Mouse (Mus musculus): ENCODE measurements around the gene Iqcf3. TPM values are rescaled to one million over a fixed set of nuclear protein-coding genes. Genes with fewer than 3 reads are reported as not detected.
"Not testable (repeated sequence)": the region's sequence is repeated elsewhere in the genome, so short reads cannot be mapped to it uniquely, and the experiment has no call there.

The Iqcf3 gene
- polyA plus RNA-seq, 1 experiment, result not detected

DNA sequence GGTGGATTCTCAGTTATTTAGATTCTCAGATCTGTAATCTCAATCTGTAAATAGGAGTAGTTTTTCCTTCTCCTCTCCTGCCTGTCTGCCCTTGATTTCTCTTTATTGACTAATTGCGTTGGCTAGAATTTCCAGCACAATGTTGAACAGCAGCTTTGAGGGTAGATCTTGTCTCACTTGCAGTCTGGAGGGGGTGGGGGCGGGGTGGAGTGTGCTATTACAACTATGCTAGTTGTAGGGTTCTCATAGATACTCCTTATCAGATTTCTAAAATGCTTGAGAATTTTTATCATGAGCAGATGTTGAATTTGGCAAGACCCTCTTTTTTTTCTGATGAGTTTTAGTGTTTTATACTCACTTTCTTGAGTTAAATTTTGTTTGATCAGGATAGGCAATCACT lies 42.0 kb downstream of the Iqcf3 start:
- Histone ChIP-seq H3K4me1 (ENCODE audit: control insufficient read depth) (no peaks in the 10 kb centered on the region), H3K27me3 (ENCODE audit: control insufficient read depth) (no peaks in the 10 kb centered on the region), H3K4me3 (replicated peaks) (no peak overlapping the region), H3K9me3 (ENCODE audit: control insufficient read depth, low read length) (no peaks in the 10 kb centered on the region), H3K36me3 (ENCODE audit: control insufficient read depth) (no peaks in the 10 kb centered on the region)
- no peak for TF ChIP-seq TAL1 (IDR thresholded peaks at IDR 0.05; ENCODE audit: low read length)
- no peak for TF ChIP-seq GATA1 (IDR thresholded peaks at IDR 0.05; ENCODE audit: low read length)

DNA sequence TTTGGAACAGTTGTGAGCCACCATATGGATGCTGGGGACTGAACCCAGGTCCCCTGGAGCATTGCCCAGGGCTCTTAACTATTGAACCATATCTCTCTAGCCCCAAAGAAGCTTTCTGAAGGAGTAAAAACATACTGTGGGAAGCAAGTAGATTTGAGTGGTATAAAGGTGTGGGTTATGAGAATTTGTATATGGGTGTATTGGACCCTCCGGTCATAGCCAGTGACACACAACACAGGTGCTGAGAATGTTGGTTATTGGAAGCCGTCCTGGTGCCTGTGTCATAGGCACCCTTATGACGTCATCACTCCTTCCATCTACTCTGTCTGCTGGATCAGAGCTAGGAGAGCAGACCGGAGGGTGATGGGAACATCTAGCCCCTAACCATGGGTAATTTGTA lies 47.2 kb downstream of the Iqcf3 start, which contains the start of gene Iqcf5:
Gene Iqcf5, plus strand, starts transcription at position 301 of the 400 bp plus-strand sequence.
- no peak for TF ChIP-seq TAL1 (IDR thresholded peaks at IDR 0.05; ENCODE audit: low read length)
- no peak for TF ChIP-seq GATA1 (IDR thresholded peaks at IDR 0.05; ENCODE audit: low read length)
- Histone ChIP-seq H3K9me3 (ENCODE audit: control insufficient read depth, low read length) (no peaks in the 10 kb centered on the region), H3K4me1 (ENCODE audit: control insufficient read depth) (no peaks in the 10 kb centered on the region), H3K27me3 (ENCODE audit: control insufficient read depth) (no peaks in the 10 kb centered on the region), H3K4me3 (replicated peaks) (no peak within 1 kb of the TSS), H3K36me3 (ENCODE audit: control insufficient read depth) (no peaks in the 10 kb centered on the region)

DNA sequence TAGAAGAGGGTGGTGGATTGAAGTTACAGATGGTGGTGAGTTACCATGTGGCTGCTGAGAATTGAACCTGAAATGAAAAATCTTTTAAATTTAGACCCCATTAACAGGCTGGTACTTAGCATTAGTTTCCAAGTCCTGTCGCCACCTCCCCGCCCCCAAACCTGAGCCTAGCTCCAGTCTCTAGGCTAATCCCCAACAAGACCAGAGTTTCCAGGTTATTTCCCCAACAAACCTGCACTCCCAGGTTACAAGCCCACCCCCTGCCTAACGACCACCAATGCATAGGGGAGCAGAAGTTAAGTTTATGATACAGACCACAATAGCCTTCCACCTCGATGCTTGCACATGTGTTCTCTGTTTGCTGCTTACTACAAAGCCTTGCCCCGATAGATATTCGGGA lies 47.9 kb downstream of the Iqcf3 start:
- no peak overlapping the region for H3K4me3 ChIP-seq (replicated peaks)
- no peak for TF ChIP-seq TAL1 (IDR thresholded peaks at IDR 0.05; ENCODE audit: low read length)
- no peak for TF ChIP-seq GATA1 (IDR thresholded peaks at IDR 0.05; ENCODE audit: low read length)

DNA sequence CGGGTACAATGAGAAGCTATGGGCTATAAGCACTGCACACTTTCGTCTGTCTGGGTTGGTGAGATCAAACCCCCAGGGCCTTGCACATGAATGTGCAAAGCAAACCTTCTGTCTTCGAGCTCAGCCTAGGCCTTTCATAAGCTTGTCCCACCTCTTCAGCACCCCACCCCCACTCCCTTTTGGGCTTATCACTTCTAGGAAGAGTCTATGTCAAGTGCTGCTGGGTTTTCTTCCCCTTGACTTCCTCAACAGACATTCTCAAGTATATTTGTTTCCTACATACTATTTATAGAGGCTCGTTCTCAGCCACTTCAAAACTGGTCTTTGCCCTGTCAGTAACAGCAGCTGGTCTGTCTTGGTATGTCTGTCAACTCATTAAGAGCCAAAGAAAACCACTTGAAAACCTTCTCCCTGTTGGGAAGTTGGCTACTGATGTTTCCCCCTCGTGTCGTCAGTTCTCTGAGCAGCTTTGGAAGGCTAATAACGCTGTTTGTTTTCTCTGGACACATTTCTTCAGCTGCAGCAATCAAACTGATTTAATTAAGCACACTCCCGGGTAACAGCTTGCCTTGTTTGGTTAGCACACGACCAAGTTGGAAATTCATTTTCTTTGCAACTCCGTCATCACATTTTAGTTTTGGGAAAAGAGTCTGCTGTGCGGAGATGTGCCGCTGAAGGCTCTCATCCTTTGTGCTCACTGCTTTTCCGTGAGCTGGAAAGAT lies 48.5 kb downstream of the Iqcf3 start:
- TF ChIP-seq GATA1 (IDR thresholded peaks at IDR 0.05; ENCODE audit: low read length) (no peak), TAL1 (IDR thresholded peaks at IDR 0.05; ENCODE audit: low read length) (no peak)
- Histone ChIP-seq H3K27me3 (ENCODE audit: control insufficient read depth) (no peaks in the 10 kb centered on the region), H3K4me1 (ENCODE audit: control insufficient read depth) (no peaks in the 10 kb centered on the region)

More for the DNA sequence above, 47.9 kb downstream of the Iqcf3 start:
- Histone ChIP-seq H3K36me3 (ENCODE audit: control insufficient read depth) (no peaks in the 10 kb centered on the region), H3K27me3 (ENCODE audit: control insufficient read depth) (no peaks in the 10 kb centered on the region), H3K4me1 (ENCODE audit: control insufficient read depth) (no peaks in the 10 kb centered on the region), H3K9me3 (ENCODE audit: control insufficient read depth, low read length) (no peaks in the 10 kb centered on the region)

DNA sequence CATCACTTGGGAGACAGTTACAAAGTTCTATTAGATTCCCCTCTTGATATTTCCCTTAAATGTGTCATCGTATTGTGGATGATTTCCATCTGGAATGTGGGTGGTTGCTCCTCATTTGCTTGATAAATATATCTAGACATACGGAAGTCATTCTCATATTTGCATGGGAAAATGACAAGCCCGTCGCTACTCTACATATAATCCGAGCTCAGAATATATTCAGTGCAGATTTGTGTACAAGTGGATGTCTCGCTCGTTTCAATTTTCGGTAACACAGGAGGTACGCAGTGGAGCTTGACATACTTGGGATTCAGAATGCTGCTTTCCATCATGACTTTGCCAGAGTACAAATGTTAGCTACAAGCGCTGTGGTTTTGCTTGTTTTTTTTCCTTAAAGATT lies 52.1 kb downstream of the Iqcf3 start:
- no peaks in the 10 kb centered on the region for H3K9me3 ChIP-seq (ENCODE audit: control insufficient read depth, low read length)
- H3K27me3 ChIP-seq (ENCODE audit: control insufficient read depth), result no peaks in the 10 kb centered on the region
- H3K4me1 ChIP-seq (ENCODE audit: control insufficient read depth), result no peaks in the 10 kb centered on the region
- no peak overlapping the region for H3K4me3 ChIP-seq (replicated peaks)
- no peak for TF ChIP-seq TAL1 (IDR thresholded peaks at IDR 0.05; ENCODE audit: low read length)
- no peak for TF ChIP-seq GATA1 (IDR thresholded peaks at IDR 0.05; ENCODE audit: low read length)
- no peaks in the 10 kb centered on the region for H3K36me3 ChIP-seq (ENCODE audit: control insufficient read depth)

More for the DNA sequence above, 48.5 kb downstream of the Iqcf3 start:
- Histone ChIP-seq H3K36me3 (ENCODE audit: control insufficient read depth) (no peaks in the 10 kb centered on the region), H3K9me3 (ENCODE audit: control insufficient read depth, low read length) (no peaks in the 10 kb centered on the region), H3K4me3 (replicated peaks) (no peak overlapping the region)

DNA sequence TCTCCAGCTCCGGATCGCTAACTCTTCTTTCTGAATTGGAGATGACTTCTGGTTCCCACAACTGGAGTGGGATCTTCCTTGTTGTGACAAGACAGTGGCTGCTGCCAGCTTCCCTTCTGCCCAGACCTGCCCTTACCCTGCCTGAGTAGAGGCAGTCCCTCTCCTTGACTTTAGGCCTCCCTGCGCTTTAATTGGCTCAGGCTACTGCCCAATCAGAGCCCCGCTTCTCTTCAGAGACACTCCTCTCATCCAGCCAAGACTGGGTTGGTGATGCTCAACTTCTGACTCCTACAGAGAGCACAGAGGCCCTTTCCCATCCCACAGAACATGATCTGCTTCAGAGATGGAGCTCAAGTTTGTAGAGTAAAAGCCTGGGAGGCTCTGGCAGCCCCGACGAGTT lies 57.2 kb downstream of the Iqcf3 start:
- H3K36me3 ChIP-seq (ENCODE audit: control insufficient read depth), result no peaks in the 10 kb centered on the region
- no peaks in the 10 kb centered on the region for H3K27me3 ChIP-seq (ENCODE audit: control insufficient read depth)
- no peak overlapping the region for H3K4me3 ChIP-seq (replicated peaks)
- TF ChIP-seq GATA1 (IDR thresholded peaks at IDR 0.05; ENCODE audit: low read length), result no peak
- no peak for TF ChIP-seq TAL1 (IDR thresholded peaks at IDR 0.05; ENCODE audit: low read length)
- H3K9me3 ChIP-seq (ENCODE audit: control insufficient read depth, low read length), result no peaks in the 10 kb centered on the region
- H3K4me1 ChIP-seq (ENCODE audit: control insufficient read depth), result no peaks in the 10 kb centered on the region

DNA sequence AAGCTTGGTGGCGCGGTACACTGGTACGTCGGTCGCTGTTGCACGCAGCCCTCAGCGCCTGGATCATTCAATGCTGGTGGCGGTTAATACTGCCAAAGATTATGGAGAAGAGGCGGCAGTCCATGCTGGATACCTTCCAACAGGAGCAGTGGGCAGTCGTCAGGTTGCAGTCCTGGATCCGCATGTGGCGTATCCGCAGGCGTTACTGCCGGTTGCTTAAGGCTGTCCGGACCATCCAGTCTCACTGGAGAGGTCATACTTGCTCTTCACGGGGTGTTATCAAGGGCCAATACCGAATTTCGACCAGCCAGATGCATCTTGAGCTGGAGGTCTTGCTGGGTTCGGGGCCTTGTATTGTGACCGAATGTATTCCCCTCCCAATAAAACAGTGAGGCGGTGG lies 59.6 kb downstream of the Iqcf3 start:
- no peak overlapping the region for H3K4me3 ChIP-seq (replicated peaks)
- no peaks in the 10 kb centered on the region for H3K9me3 ChIP-seq (ENCODE audit: control insufficient read depth, low read length)
- H3K4me1 ChIP-seq (ENCODE audit: control insufficient read depth), result no peaks in the 10 kb centered on the region
- no peaks in the 10 kb centered on the region for H3K27me3 ChIP-seq (ENCODE audit: control insufficient read depth)
- H3K36me3 ChIP-seq (ENCODE audit: control insufficient read depth), result no peaks in the 10 kb centered on the region
- TF ChIP-seq GATA1 (IDR thresholded peaks at IDR 0.05; ENCODE audit: low read length), result no peak
- TF ChIP-seq TAL1 (IDR thresholded peaks at IDR 0.05; ENCODE audit: low read length), result no peak

DNA sequence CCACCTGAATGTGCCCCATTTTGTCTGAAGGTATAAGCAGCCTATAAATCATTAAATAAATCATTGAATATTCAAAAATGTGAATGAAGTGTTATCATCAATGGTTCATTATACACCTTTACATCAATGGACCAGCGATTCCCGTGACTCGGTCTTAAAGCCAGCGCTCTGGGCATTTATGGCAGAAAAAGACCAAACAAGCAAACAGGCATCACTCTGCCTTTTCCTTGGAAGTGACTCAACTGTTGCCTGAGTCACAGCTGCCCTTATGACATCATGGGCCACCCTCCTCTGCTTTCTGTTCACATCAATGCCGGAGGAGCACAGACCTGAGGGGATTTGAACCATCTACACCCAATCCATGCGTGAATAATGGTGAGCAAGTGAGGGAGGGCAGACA lies 61.8 kb downstream of the Iqcf3 start, which contains the start of gene Iqcf1:
Gene Iqcf1, plus strand, starts transcription at position 301 of the 400 bp plus-strand sequence.
- TF ChIP-seq TAL1 (IDR thresholded peaks at IDR 0.05; ENCODE audit: low read length) (no peak), GATA1 (IDR thresholded peaks at IDR 0.05; ENCODE audit: low read length) (no peak)
- no peaks in the 10 kb centered on the region for H3K27me3 ChIP-seq (ENCODE audit: control insufficient read depth)
- no peak within 1 kb of the TSS for H3K4me3 ChIP-seq (replicated peaks)
- H3K36me3 ChIP-seq (ENCODE audit: control insufficient read depth), result no peaks in the 10 kb centered on the region
- H3K4me1 ChIP-seq (ENCODE audit: control insufficient read depth), result no peaks in the 10 kb centered on the region
- H3K9me3 ChIP-seq (ENCODE audit: control insufficient read depth, low read length), result no peaks in the 10 kb centered on the region

DNA sequence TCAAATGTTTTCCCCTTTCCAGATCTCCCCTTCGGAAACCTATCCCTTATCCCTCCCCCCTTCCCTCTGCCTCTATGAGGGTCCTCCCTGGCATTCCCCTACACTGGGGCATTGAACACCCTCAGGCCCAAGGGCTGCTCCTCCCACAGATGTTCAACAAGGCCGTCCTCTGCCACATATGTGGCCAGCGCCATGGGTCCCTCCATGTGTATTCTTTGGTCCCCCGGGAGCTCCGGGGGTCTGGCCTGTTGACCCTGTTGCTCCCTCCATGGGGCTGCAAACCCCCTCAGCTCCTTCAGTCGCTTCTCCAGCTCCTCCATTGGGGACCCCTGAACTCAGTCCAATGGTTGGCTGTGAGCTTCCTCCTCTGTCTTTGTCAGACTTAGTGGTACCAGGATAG lies 73.8 kb downstream of the Iqcf3 start:
- H3K4me3 ChIP-seq (replicated peaks); H3K9me3 ChIP-seq (ENCODE audit: control insufficient read depth, low read length); H3K4me1 ChIP-seq (ENCODE audit: control insufficient read depth); H3K27me3 ChIP-seq (ENCODE audit: control insufficient read depth): not testable (repeated sequence)
- H3K36me3 ChIP-seq (ENCODE audit: control insufficient read depth), result peaks cover 41% of the 10 kb centered on the region

DNA sequence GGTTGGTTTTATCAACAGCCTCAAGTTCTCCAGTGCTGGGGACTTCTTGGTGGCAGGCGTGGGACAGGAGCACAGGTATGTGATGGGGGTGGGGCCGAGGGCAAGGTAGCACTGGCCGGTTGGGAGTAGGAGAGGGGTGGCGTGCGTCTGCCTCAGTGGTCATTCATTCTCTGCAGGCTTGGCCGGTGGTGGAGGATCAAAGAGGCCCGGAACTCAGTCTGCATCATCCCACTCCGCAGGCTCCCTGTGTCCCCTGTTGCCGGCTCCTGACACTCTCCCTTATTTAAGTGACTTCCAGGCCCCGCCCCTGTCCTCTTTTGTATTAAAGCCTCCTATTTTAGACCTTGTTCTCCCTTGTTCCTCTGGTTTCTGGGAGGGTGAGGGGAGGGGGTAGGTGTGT lies 76.4 kb downstream of the Iqcf3 start:
- Histone ChIP-seq H3K4me3 (replicated peaks) (no peak overlapping the region), H3K4me1 (ENCODE audit: control insufficient read depth) (no peaks in the 10 kb centered on the region; the same call in 1 of the 2 replicates), H3K36me3 (ENCODE audit: control insufficient read depth) (peaks cover 60% of the 10 kb centered on the region), H3K9me3 (ENCODE audit: control insufficient read depth, low read length) (no peaks in the 10 kb centered on the region), H3K27me3 (ENCODE audit: control insufficient read depth) (no peaks in the 10 kb centered on the region)
- TF ChIP-seq TAL1 (IDR thresholded peaks at IDR 0.05; ENCODE audit: low read length) (no peak), GATA1 (IDR thresholded peaks at IDR 0.05; ENCODE audit: low read length) (no peak)
